Mouse (Mus musculus) hindbrain, embryonic 12.5 days (tissue): ENCODE results near the gene Bmt2. TPM values are rescaled to one million over a fixed set of nuclear protein-coding genes. Genes with fewer than 3 reads are reported as not detected.

Experiments
- ATAC-seq: fragments of 200-750 bp; cut with Nextera tagmentation; 2 replicates; pipeline ENCODE4 v1.8.0; 2017; ENCODE audit warnings: moderate TSS enrichment; ENCODE audit not compliant: low FRiP score
- H3K27ac ChIP-seq: fragments of 300-500 bp; sonication (generic); 2 replicates; pipeline ENCODE4 v1.5.1; 2016; ENCODE audit warnings: mild to moderate bottlenecking
- H3K27me3 ChIP-seq: fragments of 300-500 bp; sonication (generic); 2 replicates; pipeline ENCODE4 v1.6.1; 2016; ENCODE audit warnings: mild to moderate bottlenecking
- H3K36me3 ChIP-seq: fragments of 300-500 bp; sonication (generic); 2 replicates; pipeline ENCODE4 v1.6.1; 2016; ENCODE audit warnings: mild to moderate bottlenecking
- H3K4me1 ChIP-seq: fragments of 300-500 bp; sonication (generic); 2 replicates; pipeline ENCODE4 v1.6.1; 2016
- H3K4me2 ChIP-seq: fragments of 300-500 bp; sonication (generic); replicated peaks from 2 replicates; pipeline ENCODE4 v1.6.1; 2016; ENCODE audit warnings: mild to moderate bottlenecking
- H3K4me3 ChIP-seq: fragments of 300-500 bp; sonication (generic); 2 replicates; pipeline ENCODE4 v1.5.1; 2016; ENCODE audit warnings: mild to moderate bottlenecking
- H3K9ac ChIP-seq: fragments of 300-500 bp; sonication (generic); 2 replicates; pipeline ENCODE4 v1.6.1; 2016; ENCODE audit warnings: mild to moderate bottlenecking, moderate library complexity
- H3K9me3 ChIP-seq: fragments of 300-500 bp; sonication (generic); replicated peaks from 2 replicates; pipeline ENCODE4 v1.6.1; 2016; ENCODE audit warnings: mild to moderate bottlenecking
- WGBS: fragments of 180-500 bp; shearing (Covaris S2); methylation state at CpG from one replicate; pipeline ENCODE4 v1.1.7; 2016; 5-methylcytosine and 5-hydroxymethylcytosine counted together
- polyA plus RNA-seq: library from polyadenylated mRNA; unstranded; fragments of >200 nt; fragmentation: Nextera tagmentation; extraction: Ambion mirVana; gene quantifications from 2 replicates; pipeline ENCODE4 v1.2.1, GENCODE M21; 2016

Gene Bmt2
- polyA plus RNA-seq, 1 experiment from 2014 or later = 23.8 TPM

GRCm38 (mm10) chr6:13586154-13586553, 91.6 kb downstream of the Bmt2 start:
- Histone ChIP-seq H3K27me3 (no peaks in the 10 kb centered on the region), H3K9me3 (no peaks in the 10 kb centered on the region), H3K4me1 (no peaks in the 10 kb centered on the region), H3K4me3 (no peak overlapping the region), H3K4me2 (no peak overlapping the region), H3K27ac (no peak overlapping the region), H3K9ac (no peak overlapping the region), H3K36me3 (peaks cover 24% of the 10 kb centered on the region)
- 91% methylated on average over 8 of the region's 8 CpGs for WGBS
- ATAC-seq = no peak

DNA sequence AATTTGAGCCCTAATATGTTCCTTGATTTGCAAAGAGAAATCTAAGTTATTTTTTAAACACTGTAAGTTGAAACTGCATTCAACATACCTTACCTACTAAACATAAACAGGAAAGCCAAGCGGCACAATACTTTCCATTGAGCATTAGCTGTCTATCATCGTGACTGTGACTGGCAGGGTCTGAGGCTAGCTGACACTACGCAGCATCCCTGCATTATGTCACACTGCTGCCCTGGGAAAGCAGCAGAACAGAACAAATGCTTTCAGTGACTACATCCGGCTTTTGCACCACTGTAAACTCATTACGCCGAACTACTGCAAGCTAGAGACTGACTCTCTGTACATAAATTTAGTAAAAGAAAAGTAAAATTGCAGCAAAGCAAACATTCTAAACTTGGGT, 93.0 kb downstream of the Bmt2 start:
- H3K27me3 ChIP-seq = no peaks in the 10 kb centered on the region
- no peak overlapping the region for H3K27ac ChIP-seq
- no peak overlapping the region for H3K4me3 ChIP-seq
- H3K9me3 ChIP-seq = no peaks in the 10 kb centered on the region
- H3K4me2 ChIP-seq = no peak overlapping the region
- ATAC-seq = no peak
- H3K4me1 ChIP-seq = no peaks in the 10 kb centered on the region
- 86% methylated on average over 6 of the region's 6 CpGs for WGBS
- peaks cover 22% of the 10 kb centered on the region for H3K36me3 ChIP-seq
- H3K9ac ChIP-seq = no peak overlapping the region

DNA sequence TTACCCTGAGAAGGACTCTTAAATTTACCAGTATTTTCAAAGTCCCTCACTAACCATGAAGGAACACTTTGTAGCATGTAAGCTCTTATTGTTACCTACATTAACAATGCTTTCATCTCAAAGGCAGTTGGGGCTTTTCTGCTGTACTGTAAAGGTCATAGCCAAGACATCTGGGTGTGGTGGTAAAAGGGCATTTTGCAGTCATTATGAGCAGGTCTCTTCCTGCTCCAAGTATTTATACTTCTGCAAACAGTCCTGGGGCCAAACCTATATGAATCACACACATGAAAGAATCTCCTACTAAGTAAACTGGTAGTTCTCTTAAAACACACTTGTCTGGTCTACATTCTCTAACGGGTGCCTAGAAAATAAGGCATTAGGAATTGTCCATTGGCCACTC, 95.7 kb downstream of the Bmt2 start:
- no peak for ATAC-seq
- H3K36me3 ChIP-seq = peaks cover 21% of the 10 kb centered on the region
- no peak overlapping the region for H3K4me3 ChIP-seq
- no peak overlapping the region for H3K9ac ChIP-seq
- H3K27me3 ChIP-seq = no peaks in the 10 kb centered on the region
- H3K27ac ChIP-seq = no peak overlapping the region
- 89% methylated on average over 1 of the region's 1 CpGs for WGBS
- no peaks in the 10 kb centered on the region for H3K4me1 ChIP-seq
- H3K9me3 ChIP-seq = no peaks in the 10 kb centered on the region
- H3K4me2 ChIP-seq = no peak overlapping the region

Other genes starting within 250 kb of the Bmt2 start
- 34.0 and 39.4 TPM in 2 replicates for gene Tmem168, start 69.9 kb downstream of the Bmt2 start, polyA plus RNA-seq
- gene Gpr85, start 162.0 kb upstream of the Bmt2 start, polyA plus RNA-seq = 36.2 and 42.5 TPM in 2 replicates
- gene 2610001J05Rik, start 193.6 kb upstream of the Bmt2 start, polyA plus RNA-seq = 80.6 and 88.6 TPM in 2 replicates